In the genomic region with DNA sequence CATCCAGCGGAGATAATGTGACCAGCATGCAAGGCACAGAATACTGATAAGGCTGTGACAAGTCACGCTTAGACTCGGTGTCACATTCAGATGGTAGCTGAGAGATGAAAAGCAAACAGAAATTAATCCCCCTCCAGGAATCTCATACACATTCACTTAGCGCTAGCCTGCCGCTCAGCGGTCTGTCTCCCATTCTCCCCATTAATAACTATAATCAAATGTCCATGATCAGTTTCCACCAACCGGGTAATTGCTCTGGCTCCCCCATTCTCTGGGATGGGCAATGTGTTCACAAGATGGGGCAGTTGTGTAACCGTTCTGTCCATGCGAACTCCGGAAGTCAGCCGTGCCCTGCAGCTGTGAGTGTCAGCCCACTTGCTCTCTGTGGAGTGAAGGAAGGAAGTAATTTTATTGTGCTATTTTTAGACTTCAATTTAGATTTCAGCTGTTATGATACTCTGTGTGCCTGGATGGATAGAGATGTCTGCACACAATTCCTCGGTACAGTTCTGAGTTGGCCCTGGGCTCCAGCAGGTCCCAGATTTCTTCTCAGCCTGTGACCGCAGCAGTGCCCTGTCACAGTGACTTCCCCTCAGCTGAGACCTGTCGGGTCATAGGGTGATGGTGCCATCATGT, we compare ENCODE assay signal across 8 mouse cellular contexts.
DNase-seq lines count a peak whose midpoint lies in the region; ATAC-seq and TF ChIP-seq lines count a peak whose summit lies in the region.

No protein-coding gene starts in this region.

- peak overlapping the region; percentile 44; the same call in 1 of the 2 replicates for H3K9ac ChIP-seq in embryonic facial prominence, embryonic 13.5 days
- no peak overlapping the region for H3K9ac ChIP-seq in midbrain, postnatal 0 days (replicated peaks; ENCODE audit: low read length, poor library complexity, severe bottlenecking)

- intact Hi-C loops in heart, postnatal 36 days (cut with DNase I) = loop anchor here (1.0 kb wide), 1 partner anchor 28 kb away; no protein-coding TSS in a partner anchor

- no peaks in the 10 kb centered on the region for H3K36me3 ChIP-seq in embryonic facial prominence, embryonic 13.5 days
- no peaks in the 10 kb centered on the region for H3K36me3 ChIP-seq in limb, embryonic 10.5 days
- H3K36me3 ChIP-seq in midbrain, postnatal 0 days (ENCODE audit: insufficient read depth, low read length) = no peaks in the 10 kb centered on the region

- H3K4me2 ChIP-seq in embryonic facial prominence, embryonic 13.5 days = peak overlapping the region; percentile 1; the same call in 1 of the 2 replicates
- no peak overlapping the region for H3K4me2 ChIP-seq in midbrain, postnatal 0 days (ENCODE audit: low read depth, low read length, poor library complexity, severe bottlenecking)

- ATAC-seq in embryonic facial prominence, embryonic 13.5 days (ENCODE audit: insufficient number of reproducible peaks, insufficient read depth, low FRiP score, low TSS enrichment, low read depth) = 0 out of 2 replicates have a peak, but pooled peaks have one; percentile 29
- peak; percentile 34; the same call in 1 of the 2 replicates for ATAC-seq in midbrain, postnatal 0 days (ENCODE audit: low FRiP score)

- DNase-seq in adrenal gland, adult 2 months = peak; percentile 37
- DNase-seq in adrenal gland, adult 18-20 months (ENCODE audit: low spot score in 2 of 2) = no peak
- peak; percentile 60 to 67 for DNase-seq in heart, postnatal 36 days
- DNase-seq in limb, embryonic 10.5 days (ENCODE audit: low spot score) = no peak
- peak; percentile 54 for DNase-seq in midbrain, postnatal 0 days (ENCODE audit: low spot score)
- DNase-seq in embryo, embryonic 10.5 days (ENCODE audit: low spot score) = no peak
- no peak for DNase-seq in right cerebral cortex, postnatal 10 days (ENCODE audit: low spot score in 2 of 2)

- H3K27ac ChIP-seq in embryonic facial prominence, embryonic 13.5 days = no peak overlapping the region
- H3K27ac ChIP-seq in limb, embryonic 10.5 days = peak overlapping the region; percentile 43; the same call in 1 of the 2 replicates
- H3K27ac ChIP-seq in midbrain, postnatal 0 days (ENCODE audit: low read depth, low read length) = peak overlapping the region; percentile 32

- peaks cover 12% of the 10 kb centered on the region for H3K27me3 ChIP-seq in embryonic facial prominence, embryonic 13.5 days
- H3K27me3 ChIP-seq in limb, embryonic 10.5 days (ENCODE audit: low read depth, poor library complexity, severe bottlenecking) = no peaks in the 10 kb centered on the region
- no peaks in the 10 kb centered on the region for H3K27me3 ChIP-seq in midbrain, postnatal 0 days (ENCODE audit: insufficient read depth, low read length)

- peaks cover 42% of the 10 kb centered on the region for H3K4me1 ChIP-seq in embryonic facial prominence, embryonic 13.5 days
- peaks cover 50% of the 10 kb centered on the region for H3K4me1 ChIP-seq in limb, embryonic 10.5 days
- peaks cover 18% of the 10 kb centered on the region for H3K4me1 ChIP-seq in midbrain, postnatal 0 days (ENCODE audit: insufficient read depth, low read length)

- TF ChIP-seq CTCF in midbrain, postnatal 0 days (IDR thresholded peaks at IDR 0.05) = peak; percentile 1; the same call in 1 of the 2 replicates

- no peaks in the 10 kb centered on the region for H3K9me3 ChIP-seq in embryonic facial prominence, embryonic 13.5 days
- no peaks in the 10 kb centered on the region for H3K9me3 ChIP-seq in limb, embryonic 10.5 days (replicated peaks)
- no peaks in the 10 kb centered on the region for H3K9me3 ChIP-seq in midbrain, postnatal 0 days (ENCODE audit: low read length)

- H3K4me3 ChIP-seq in embryonic facial prominence, embryonic 13.5 days = no peak overlapping the region
- H3K4me3 ChIP-seq in limb, embryonic 10.5 days = no peak overlapping the region
- no peak overlapping the region for H3K4me3 ChIP-seq in midbrain, postnatal 0 days (ENCODE audit: low read depth, low read length)

- WGBS in embryonic facial prominence, embryonic 13.5 days = 31% methylated on average over 14 of the region's 14 CpGs
- WGBS in limb, embryonic 10.5 days = 81% methylated on average over 14 of the region's 14 CpGs
- WGBS in midbrain, postnatal 0 days = 25% methylated on average over 14 of the region's 14 CpGs

Comparison
In these comparisons a context has a peak if more than half of its experiments do, and no peak if none do; other contexts are left out.
1. DNase-seq: peak in adrenal gland, adult 2 months (single experiment), heart, postnatal 36 days (2 of 2) and midbrain, postnatal 0 days (single experiment); none in adrenal gland, adult 18-20 months (0 of 2), limb, embryonic 10.5 days (single experiment), embryo, embryonic 10.5 days (single experiment) and right cerebral cortex, postnatal 10 days (0 of 2).